Mouse (Mus musculus) limb, embryonic 12.5 days (tissue): ENCODE measurements at regions not wholly inside any gene's neighbourhood (a gene's known extent, or its start where the extent isn't known, plus 50 kb on each side); places are given as distances from the start of the nearest gene placed in this dataset.
"Not testable (repeated sequence)": the region's sequence is repeated elsewhere in the genome, so short reads cannot be mapped to it uniquely, and the experiment has no call there.

Experiments
- ATAC-seq: fragments of 200-750 bp; cut with Nextera tagmentation; 2 replicates; pipeline ENCODE4 v1.8.0; 2017; ENCODE audit warnings: low read depth, moderate TSS enrichment; ENCODE audit not compliant: insufficient number of reproducible peaks, insufficient read depth, low FRiP score, low TSS enrichment
- H3K27ac ChIP-seq: fragments of 300-500 bp; sonication (generic); 2 replicates; pipeline ENCODE4 v1.5.1; 2016; ENCODE audit warnings: mild to moderate bottlenecking, moderate library complexity
- H3K27me3 ChIP-seq: fragments of 300-500 bp; sonication (generic); 2 replicates; pipeline ENCODE4 v1.6.1; 2016; ENCODE audit warnings: mild to moderate bottlenecking, moderate library complexity
- H3K36me3 ChIP-seq: fragments of 300-500 bp; sonication (generic); 2 replicates; pipeline ENCODE4 v1.6.1; 2016; ENCODE audit warnings: mild to moderate bottlenecking, moderate library complexity
- H3K4me1 ChIP-seq: fragments of 300-500 bp; sonication (generic); replicated peaks from 2 replicates; pipeline ENCODE4 v1.6.1; 2016
- H3K4me2 ChIP-seq: fragments of 300-500 bp; sonication (generic); 2 replicates; pipeline ENCODE4 v1.6.1; 2016; ENCODE audit warnings: mild to moderate bottlenecking, moderate library complexity
- H3K4me3 ChIP-seq: fragments of 300-500 bp; sonication (generic); replicated peaks from 2 replicates; pipeline ENCODE4 v1.5.1; 2016; ENCODE audit warnings: mild to moderate bottlenecking
- H3K9ac ChIP-seq: fragments of 300-500 bp; sonication (generic); replicated peaks from 2 replicates; pipeline ENCODE4 v1.6.1; 2016; ENCODE audit warnings: mild to moderate bottlenecking, moderate library complexity
- H3K9me3 ChIP-seq: fragments of 300-500 bp; sonication (generic); 2 replicates; pipeline ENCODE4 v1.6.1; 2016; ENCODE audit warnings: mild to moderate bottlenecking, moderate library complexity
- WGBS: fragments of 180-500 bp; shearing (Covaris S2); methylation state at CpG from one replicate; pipeline ENCODE4 v1.1.7; 2016; 5-methylcytosine and 5-hydroxymethylcytosine counted together

DNA sequence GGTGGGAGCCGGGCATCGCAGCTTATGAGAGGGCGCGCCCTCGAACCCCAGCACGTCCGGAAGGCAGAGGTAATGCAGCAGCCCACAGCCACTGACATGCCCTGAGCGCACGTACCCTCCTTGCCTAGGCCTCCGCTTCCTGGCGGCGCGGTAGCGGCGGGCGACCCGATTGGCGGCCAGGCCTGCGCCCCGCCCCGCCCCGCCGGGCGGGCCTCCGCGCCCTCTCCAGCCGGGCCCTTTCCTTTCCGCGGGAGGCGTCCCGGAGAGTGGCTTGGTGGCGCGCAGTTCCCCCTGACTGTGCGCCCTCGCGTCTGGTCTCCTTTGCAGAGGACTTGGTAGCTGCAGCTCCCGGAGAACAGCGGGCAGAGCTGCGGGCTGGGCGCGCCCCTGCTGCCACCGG, 461.1 kb downstream of the Gm21863 start:
- H3K27ac ChIP-seq, H3K27me3 ChIP-seq, H3K9ac ChIP-seq, H3K9me3 ChIP-seq, H3K4me1 ChIP-seq, H3K36me3 ChIP-seq, ATAC-seq: not testable (repeated sequence)
- H3K4me2 ChIP-seq, result peak overlapping the region; percentile 46
- H3K4me3 ChIP-seq, result peak overlapping the region; percentile 29
- WGBS, result 3% methylated on average over 34 of the region's 42 CpGs

DNA sequence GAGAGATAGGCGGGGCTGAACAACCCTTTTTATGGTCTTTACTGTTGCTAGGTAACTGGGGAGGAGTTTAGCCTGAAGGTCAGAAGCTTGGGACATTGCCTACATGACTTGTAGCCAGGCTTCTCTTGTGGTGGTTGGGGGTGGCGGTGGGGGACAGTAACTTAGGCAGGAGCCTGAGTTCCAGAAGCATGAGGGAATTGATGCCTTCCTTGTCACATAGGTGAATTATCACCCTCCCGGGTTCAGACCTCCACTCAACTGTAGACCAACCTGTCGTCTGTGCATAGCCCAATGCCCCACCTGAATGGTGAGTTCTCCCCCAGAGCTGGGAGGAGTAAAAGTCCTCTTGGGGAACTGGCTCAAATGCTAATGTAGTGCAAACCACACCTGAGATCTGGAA, 472.1 kb downstream of the Gm21863 start:
- H3K27me3 ChIP-seq, H3K4me2 ChIP-seq, H3K9me3 ChIP-seq, H3K9ac ChIP-seq, H3K4me3 ChIP-seq, H3K4me1 ChIP-seq, H3K27ac ChIP-seq, H3K36me3 ChIP-seq, ATAC-seq: not testable (repeated sequence)
- WGBS, result 98% methylated on average over 3 of the region's 4 CpGs

DNA sequence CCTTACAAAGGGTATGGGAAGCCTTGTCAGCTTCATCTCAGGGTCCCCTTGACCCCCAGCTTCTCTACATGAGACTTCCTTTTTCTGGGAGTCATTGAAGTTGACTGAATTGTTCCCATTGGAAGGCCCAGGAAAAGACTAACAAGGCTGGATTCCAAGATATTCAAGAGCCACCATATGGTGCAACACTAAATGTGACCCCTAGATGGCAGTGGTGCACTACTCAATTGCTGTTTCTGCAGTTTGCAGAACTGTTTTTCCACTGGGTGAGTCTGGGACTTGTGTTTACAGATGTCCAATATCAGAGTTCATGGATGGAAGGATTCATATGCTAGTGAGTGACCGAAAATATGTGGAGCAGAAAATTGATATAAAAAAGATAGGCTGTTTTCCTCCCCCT, 510.3 kb downstream of the Gm21863 start:
- H3K4me2 ChIP-seq, H3K4me3 ChIP-seq, H3K27ac ChIP-seq, H3K36me3 ChIP-seq, H3K9ac ChIP-seq, H3K27me3 ChIP-seq, H3K4me1 ChIP-seq, H3K9me3 ChIP-seq, ATAC-seq: not testable (repeated sequence)
- WGBS, result 54% methylated on average over 1 of the region's 1 CpGs
